Mouse (Mus musculus) embryonic facial prominence, embryonic 13.5 days (tissue): Measurements from ENCODE around the gene Areg. TPM values are rescaled to one million over a fixed set of nuclear protein-coding genes. Genes with fewer than 3 reads are reported as not detected.

Experiments
- ATAC-seq: fragments of 200-750 bp; cut with Nextera tagmentation; 2 replicates; pipeline ENCODE4 v1.8.0; 2017; ENCODE audit warnings: low read depth; ENCODE audit not compliant: insufficient number of reproducible peaks, insufficient read depth, low FRiP score, low TSS enrichment
- H3K27ac ChIP-seq: fragments of 300-500 bp; sonication (generic); 2 replicates; pipeline ENCODE4 v1.5.1; 2015; ENCODE audit warnings: moderate library complexity, mild to moderate bottlenecking, inconsistent platforms
- H3K27me3 ChIP-seq: fragments of 300-500 bp; sonication (generic); 2 replicates; pipeline ENCODE4 v1.6.1; 2015; ENCODE audit warnings: mild to moderate bottlenecking, inconsistent platforms
- H3K36me3 ChIP-seq: fragments of 300-500 bp; sonication (generic); 2 replicates; pipeline ENCODE4 v1.6.1; 2015; ENCODE audit warnings: mild to moderate bottlenecking, inconsistent platforms
- H3K4me1 ChIP-seq: fragments of 300-500 bp; sonication (generic); 2 replicates; pipeline ENCODE4 v1.6.1; 2015; ENCODE audit warnings: inconsistent platforms
- H3K4me2 ChIP-seq: fragments of 300-500 bp; sonication (generic); 2 replicates; pipeline ENCODE4 v1.6.1; 2015; ENCODE audit warnings: moderate library complexity, mild to moderate bottlenecking, inconsistent platforms
- H3K4me3 ChIP-seq: fragments of 300-500 bp; sonication (generic); 2 replicates; pipeline ENCODE4 v1.5.1; 2015; ENCODE audit warnings: mild to moderate bottlenecking, inconsistent platforms
- H3K9ac ChIP-seq: fragments of 300-500 bp; sonication (generic); 2 replicates; pipeline ENCODE4 v1.6.1; 2015; ENCODE audit warnings: mild to moderate bottlenecking, inconsistent platforms
- H3K9me3 ChIP-seq: fragments of 300-500 bp; sonication (generic); 2 replicates; pipeline ENCODE4 v1.6.1; 2016; ENCODE audit warnings: inconsistent platforms
- WGBS: fragments of 180-500 bp; shearing (Covaris S2); methylation state at CpG from one replicate; pipeline ENCODE4 v1.1.7; 2015; ENCODE audit warnings: mixed read lengths; 5-methylcytosine and 5-hydroxymethylcytosine counted together
- polyA plus RNA-seq: library from polyadenylated mRNA; unstranded; fragments of >200 nt; fragmentation: Nextera tagmentation; extraction: Ambion mirVana; gene quantifications from 2 replicates; pipeline ENCODE4 v1.2.1, GENCODE M21; 2015

Gene Areg
- 0.22 and 0.29 TPM in 2 replicates for polyA plus RNA-seq

DNA sequence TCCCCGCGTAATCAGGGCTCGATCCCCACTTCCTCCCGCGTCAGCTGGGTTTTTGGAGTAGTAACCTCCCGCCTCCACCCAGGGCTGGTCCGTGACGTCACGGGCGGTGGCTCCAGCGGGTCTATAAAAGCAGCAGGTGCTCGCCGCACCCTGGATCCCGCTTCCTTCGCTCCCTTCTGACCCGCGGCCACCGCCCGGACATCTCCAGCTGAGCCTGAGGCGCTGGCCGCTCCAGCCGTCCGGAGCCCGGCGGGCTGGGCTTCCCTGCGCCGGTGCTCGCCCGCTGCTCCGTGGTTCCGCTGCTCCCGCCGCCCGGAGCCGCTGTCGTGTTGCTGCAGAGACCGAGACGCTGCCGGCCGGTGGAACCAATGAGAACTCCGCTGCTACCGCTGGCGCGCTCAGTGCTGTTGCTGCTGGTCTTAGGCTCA, at the start of gene Areg:
Gene Areg (plus strand): TSS at position 154 of the 428 bp plus-strand sequence.
- Histone ChIP-seq H3K4me3 (peak within 1 kb of the TSS; percentile 58), H3K4me2 (peak within 1 kb of the TSS; percentile 95), H3K4me1 (peaks cover 13% of the 10 kb centered on the region), H3K9ac (peak within 1 kb of the TSS; percentile 61; the same call in 1 of the 2 replicates), H3K9me3 (no peaks in the 10 kb centered on the region), H3K27me3 (peaks cover 40% of the 10 kb centered on the region), H3K27ac (no peak within 1 kb of the TSS), H3K36me3 (no peaks in the 10 kb centered on the region)
- under 1% methylated on average over 44 of the region's 44 CpGs for WGBS
- ATAC-seq = 0 out of 2 replicates have a peak, but pooled peaks have one; percentile 20

- Histone ChIP-seq H3K27me3 (no peaks in the 10 kb centered on the region), H3K27ac (no peak overlapping the region), H3K4me3 (no peak overlapping the region), H3K36me3 (no peaks in the 10 kb centered on the region), H3K9me3 (no peaks in the 10 kb centered on the region), H3K4me1 (no peaks in the 10 kb centered on the region), H3K9ac (no peak overlapping the region), H3K4me2 (no peak overlapping the region)
- no peak for ATAC-seq
- WGBS = 80% methylated on average over 3 of the region's 3 CpGs
Measured at GRCm38 (mm10) chr5:91090301-91090700, 49.1 kb upstream of the Areg start.

GRCm38 (mm10) chr5:91097911-91098614, 41.3 kb upstream of the Areg start:
- 91% methylated on average over 10 of the region's 10 CpGs for WGBS
- no peak overlapping the region for H3K9ac ChIP-seq
- no peak overlapping the region for H3K4me2 ChIP-seq
- no peaks in the 10 kb centered on the region for H3K27me3 ChIP-seq
- no peak overlapping the region for H3K4me3 ChIP-seq
- no peaks in the 10 kb centered on the region for H3K9me3 ChIP-seq
- ATAC-seq = no peak
- no peaks in the 10 kb centered on the region for H3K36me3 ChIP-seq
- H3K4me1 ChIP-seq = no peaks in the 10 kb centered on the region
- no peak overlapping the region for H3K27ac ChIP-seq

DNA sequence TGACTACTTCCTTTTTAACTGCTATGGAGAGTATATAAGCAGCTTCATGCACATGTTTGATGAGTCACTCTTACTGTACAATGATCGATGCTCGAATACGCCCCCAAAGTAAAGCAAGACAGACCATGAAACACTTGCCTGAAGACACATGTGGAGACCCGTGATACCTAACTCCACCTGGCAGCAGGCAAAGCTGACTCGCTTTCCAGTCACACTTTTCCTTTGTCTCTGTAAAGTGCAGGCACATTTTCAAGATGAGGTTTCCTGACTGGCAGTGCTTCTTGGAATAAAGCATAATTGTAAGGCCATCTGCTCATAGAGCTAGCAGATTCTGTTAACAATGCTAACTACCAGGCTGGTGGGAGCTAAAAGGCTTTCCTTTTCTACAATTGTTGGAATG, 37.7 kb upstream of the Areg start:
- ATAC-seq = no peak
- Histone ChIP-seq H3K27ac (no peak overlapping the region), H3K9me3 (no peaks in the 10 kb centered on the region), H3K27me3 (no peaks in the 10 kb centered on the region), H3K4me1 (no peaks in the 10 kb centered on the region), H3K36me3 (no peaks in the 10 kb centered on the region), H3K4me2 (no peak overlapping the region), H3K4me3 (no peak overlapping the region), H3K9ac (no peak overlapping the region)
- WGBS = 91% methylated on average over 5 of the region's 5 CpGs

GRCm38 (mm10) chr5:91103943-91104665, 35.3 kb upstream of the Areg start:
- Histone ChIP-seq H3K36me3 (no peaks in the 10 kb centered on the region), H3K9me3 (no peaks in the 10 kb centered on the region), H3K27ac (no peak overlapping the region), H3K27me3 (no peaks in the 10 kb centered on the region), H3K4me1 (no peaks in the 10 kb centered on the region), H3K4me3 (no peak overlapping the region), H3K9ac (no peak overlapping the region), H3K4me2 (no peak overlapping the region)
- no peak for ATAC-seq
- WGBS = 66% methylated on average over 7 of the region's 7 CpGs

- H3K4me3 ChIP-seq = no peak overlapping the region
- no peaks in the 10 kb centered on the region for H3K9me3 ChIP-seq
- no peak overlapping the region for H3K4me2 ChIP-seq
- 75% methylated on average over 5 of the region's 5 CpGs for WGBS
- no peaks in the 10 kb centered on the region for H3K4me1 ChIP-seq
- no peaks in the 10 kb centered on the region for H3K27me3 ChIP-seq
- H3K9ac ChIP-seq = no peak overlapping the region
- H3K36me3 ChIP-seq = no peaks in the 10 kb centered on the region
- ATAC-seq = no peak
- H3K27ac ChIP-seq = no peak overlapping the region
Measured at GRCm38 (mm10) chr5:91106248-91106647, 33.2 kb upstream of the Areg start.

GRCm38 (mm10) chr5:91110023-91110670, 29.3 kb upstream of the Areg start:
- no peak overlapping the region for H3K4me2 ChIP-seq
- no peaks in the 10 kb centered on the region for H3K4me1 ChIP-seq
- no peak overlapping the region for H3K27ac ChIP-seq
- H3K9ac ChIP-seq = no peak overlapping the region
- no peaks in the 10 kb centered on the region for H3K36me3 ChIP-seq
- no peak overlapping the region for H3K4me3 ChIP-seq
- ATAC-seq = no peak
- H3K9me3 ChIP-seq = no peaks in the 10 kb centered on the region
- 82% methylated on average over 6 of the region's 6 CpGs for WGBS
- no peaks in the 10 kb centered on the region for H3K27me3 ChIP-seq

GRCm38 (mm10) chr5:91111019-91111418, 28.4 kb upstream of the Areg start:
- no peaks in the 10 kb centered on the region for H3K27me3 ChIP-seq
- WGBS = 81% methylated on average over 8 of the region's 8 CpGs

DNA sequence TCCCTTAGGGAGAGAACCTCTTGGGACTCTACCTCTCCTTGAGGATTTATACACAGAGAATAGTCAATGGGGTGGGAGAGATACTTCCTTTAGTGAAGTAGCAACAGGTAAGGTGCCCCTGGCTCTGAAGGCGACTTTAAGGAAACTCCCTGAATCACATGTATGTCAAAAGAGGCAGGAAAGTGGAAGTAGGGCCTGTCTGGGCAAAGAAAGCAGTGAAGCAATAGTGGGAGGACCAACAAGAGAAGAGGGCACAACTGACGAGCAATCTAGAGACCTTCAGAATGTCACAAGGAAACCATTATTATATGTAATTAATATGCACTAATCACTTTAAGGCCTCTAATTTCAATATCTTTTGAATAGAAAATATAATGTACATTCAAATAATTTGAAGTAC, 25.4 kb upstream of the Areg start:
- H3K27me3 ChIP-seq = no peaks in the 10 kb centered on the region
- H3K4me2 ChIP-seq = no peak overlapping the region
- H3K36me3 ChIP-seq = no peaks in the 10 kb centered on the region
- WGBS = 71% methylated on average over 2 of the region's 2 CpGs
- H3K9me3 ChIP-seq = no peaks in the 10 kb centered on the region
- H3K27ac ChIP-seq = no peak overlapping the region
- no peaks in the 10 kb centered on the region for H3K4me1 ChIP-seq
- no peak overlapping the region for H3K4me3 ChIP-seq
- no peak overlapping the region for H3K9ac ChIP-seq
- no peak for ATAC-seq

More at GRCm38 (mm10) chr5:91111019-91111418, 28.4 kb upstream of the Areg start:
- Histone ChIP-seq H3K36me3 (no peaks in the 10 kb centered on the region), H3K27ac (no peak overlapping the region), H3K9me3 (no peaks in the 10 kb centered on the region), H3K9ac (no peak overlapping the region), H3K4me1 (no peaks in the 10 kb centered on the region), H3K4me2 (no peak overlapping the region), H3K4me3 (no peak overlapping the region)
- no peak for ATAC-seq

GRCm38 (mm10) chr5:91114574-91114973, 24.8 kb upstream of the Areg start:
- Histone ChIP-seq H3K4me1 (no peaks in the 10 kb centered on the region), H3K27ac (no peak overlapping the region), H3K4me2 (no peak overlapping the region), H3K9me3 (no peaks in the 10 kb centered on the region), H3K27me3 (no peaks in the 10 kb centered on the region), H3K36me3 (no peaks in the 10 kb centered on the region), H3K9ac (no peak overlapping the region), H3K4me3 (no peak overlapping the region)
- ATAC-seq = no peak
- 77% methylated on average over 1 of the region's 1 CpGs for WGBS

- Histone ChIP-seq H3K27ac (no peak overlapping the region), H3K4me1 (no peaks in the 10 kb centered on the region), H3K4me3 (no peak overlapping the region), H3K9me3 (no peaks in the 10 kb centered on the region), H3K9ac (no peak overlapping the region), H3K36me3 (no peaks in the 10 kb centered on the region), H3K27me3 (no peaks in the 10 kb centered on the region), H3K4me2 (no peak overlapping the region)
- ATAC-seq = no peak
Measured at GRCm38 (mm10) chr5:91118618-91119017, 20.8 kb upstream of the Areg start.
